In genomic region chr4:87860723-87861122, GRCm38 (mm10) we compare ENCODE assay signal across 24 mouse cellular contexts.
"Had no signal": no experiment of that assay in that cellular context is flagged by ENCODE, and none has a peak within 500 bp of the region (broad histone marks: within the 10 kb centered on the region; RNA-seq: fewer than 3 reads in every experiment).

No protein-coding gene starts in this region.

- ATAC-seq: hindbrain, embryonic 16.5 days; inflammation-experienced regulatory T-cells, adult 6 months; liver, embryonic 12.5 days had no signal

- H3K9me3 ChIP-seq: heart, embryonic 10.5 days; heart, embryonic 12.5 days; hindbrain, embryonic 10.5 days; hindbrain, embryonic 12.5 days; limb, embryonic 13.5 days; limb, embryonic 15.5 days; liver, embryonic 12.5 days had no signal

- H3K9ac ChIP-seq: heart, embryonic 12.5 days; hindbrain, embryonic 12.5 days; hindbrain, embryonic 14.5 days; limb, embryonic 13.5 days; limb, embryonic 15.5 days; liver, embryonic 12.5 days had no signal

- H3K4me3 ChIP-seq: gastrocnemius, adult 2 months; heart, embryonic 10.5 days; heart, embryonic 12.5 days; hindbrain, embryonic 10.5 days; hindbrain, embryonic 12.5 days; limb, embryonic 13.5 days; limb, embryonic 15.5 days; liver, embryonic 12.5 days had no signal

- H3K4me2 ChIP-seq: heart, embryonic 12.5 days; hindbrain, embryonic 12.5 days; hindbrain, embryonic 14.5 days; limb, embryonic 13.5 days; limb, embryonic 15.5 days; liver, embryonic 12.5 days had no signal

- DNase-seq: gastrocnemius, adult 2 months; gastrocnemius, postnatal 10 days; gastrocnemius, postnatal 25 days; heart, adult 18-20 months; heart, postnatal 10 days; heart, postnatal 4 days; kidney, adult 11 months; kidney, adult 2 months; kidney, adult 9 months; kidney, postnatal 14 days; kidney, postnatal 36 days; layer of hippocampus, adult 9-11 months; layer of hippocampus, postnatal 36 days; left cerebral cortex, postnatal 4 days had no signal

- H3K4me1 ChIP-seq: heart, embryonic 10.5 days; limb, embryonic 15.5 days had no signal

- H3K36me3 ChIP-seq: heart, embryonic 10.5 days; limb, embryonic 13.5 days; limb, embryonic 15.5 days had no signal

- H3K27me3 ChIP-seq: heart, embryonic 12.5 days; hindbrain, embryonic 12.5 days; limb, embryonic 13.5 days; limb, embryonic 15.5 days; liver, embryonic 12.5 days had no signal

- H3K27ac ChIP-seq: gastrocnemius, adult 2 months; heart, embryonic 10.5 days; hindbrain, embryonic 10.5 days; hindbrain, embryonic 12.5 days; hindbrain, embryonic 14.5 days; limb, embryonic 13.5 days; limb, embryonic 15.5 days; liver, embryonic 12.5 days had no signal
